Mouse (Mus musculus): Measurements from ENCODE around the gene Uba2.

GRCm38 (mm10) chr7:34218496-34218895, 49.1 kb upstream of the Uba2 start:
- TF ChIP-seq POLR2A (IDR thresholded peaks at IDR 0.05; ENCODE audit: insufficient read depth, low read depth, low read length): no peak
- TF ChIP-seq CTCF (IDR thresholded peaks at IDR 0.05; ENCODE audit: insufficient read depth, low read depth, low read length): no peak
